Mouse (Mus musculus) left cerebral cortex, adult 8-10 months (tissue): Measurements from ENCODE around the gene Gm18596. TPM values are rescaled to one million over a fixed set of nuclear protein-coding genes. Genes with fewer than 3 reads are reported as not detected.
"Not testable (repeated sequence)": the region's sequence is repeated elsewhere in the genome, so short reads cannot be mapped to it uniquely, and the experiment has no call there.

Experiments
- DNase-seq, 2 experiments: peaks; one replicate each; pipeline ENCODE4 v3.0.0; 2022; ENCODE audit warnings: low spot score in 2 of 2
- total RNA-seq, 4 experiments: library from RNA; stranded (reverse); gene quantifications; 2 replicates each; pipeline ENCODE4 v1.2.4; 2022

The Gm18596 gene
- total RNA-seq, 4 experiments from 2014 or later, result not detected

DNA sequence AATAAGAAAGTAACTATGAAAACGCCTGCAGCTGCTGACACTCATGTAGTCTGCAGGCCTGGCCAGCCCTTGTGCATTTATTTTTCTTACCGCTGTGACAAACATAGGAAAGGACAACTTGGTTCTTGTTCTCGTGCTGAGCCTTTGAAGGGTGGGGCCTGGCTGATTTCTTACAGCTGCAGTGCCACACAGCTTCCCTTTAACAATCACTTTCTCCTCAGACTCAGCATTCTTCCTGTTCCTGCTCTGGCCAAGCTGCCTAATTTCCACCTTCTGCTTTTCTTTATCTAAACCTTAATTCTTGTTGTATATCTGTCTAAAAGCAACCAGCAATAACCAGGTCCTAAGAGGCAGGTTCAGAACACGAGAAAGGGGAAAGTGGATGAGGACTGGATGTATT is 28.7 kb downstream of the Gm18596 start:
- no peak for DNase-seq

DNA sequence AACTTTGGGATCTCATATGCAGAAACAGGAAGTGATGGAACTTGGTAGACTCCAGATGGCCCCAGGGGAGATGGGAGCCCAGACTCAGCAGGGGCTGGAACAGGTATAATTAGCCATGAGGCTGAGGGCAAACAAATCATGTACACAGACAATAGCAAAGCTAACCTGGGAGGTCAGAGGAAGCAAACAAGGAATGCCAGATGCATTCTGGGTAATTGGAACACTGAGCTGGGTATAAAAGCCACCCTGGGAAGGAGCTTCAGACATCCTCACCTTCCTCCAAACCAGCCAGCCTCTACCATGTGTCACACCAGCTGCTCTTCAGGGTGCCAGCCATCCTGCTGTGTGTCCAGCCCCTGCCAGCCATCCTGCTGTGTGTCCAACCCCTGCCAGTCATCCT is 31.3 kb downstream of the Gm18596 start, which contains the start of gene Gm10024:
Gm10024 (plus strand) TSS at position 301 of the 400 bp plus-strand sequence.
- not testable (repeated sequence) for DNase-seq

DNA sequence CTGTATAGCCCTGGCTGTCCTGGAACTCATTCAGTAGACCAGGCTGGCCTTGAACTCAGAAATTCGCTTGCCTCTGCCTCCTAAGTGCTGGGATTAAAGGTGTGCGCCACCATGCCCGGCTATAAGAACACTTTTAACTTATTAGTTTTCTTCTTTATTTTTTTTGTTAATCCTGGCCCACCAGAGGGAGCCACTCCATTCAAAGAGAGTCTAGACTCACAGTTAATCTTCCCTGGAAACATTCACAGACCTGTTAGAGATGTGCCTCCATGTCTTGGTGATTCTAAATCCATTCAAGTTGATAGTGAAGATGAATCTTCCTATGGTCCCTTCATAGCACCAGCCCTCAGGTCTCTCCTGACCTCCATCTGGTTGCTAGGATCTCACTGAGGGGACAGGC is 32.6 kb downstream of the Gm18596 start:
- DNase-seq, result no peak

DNA sequence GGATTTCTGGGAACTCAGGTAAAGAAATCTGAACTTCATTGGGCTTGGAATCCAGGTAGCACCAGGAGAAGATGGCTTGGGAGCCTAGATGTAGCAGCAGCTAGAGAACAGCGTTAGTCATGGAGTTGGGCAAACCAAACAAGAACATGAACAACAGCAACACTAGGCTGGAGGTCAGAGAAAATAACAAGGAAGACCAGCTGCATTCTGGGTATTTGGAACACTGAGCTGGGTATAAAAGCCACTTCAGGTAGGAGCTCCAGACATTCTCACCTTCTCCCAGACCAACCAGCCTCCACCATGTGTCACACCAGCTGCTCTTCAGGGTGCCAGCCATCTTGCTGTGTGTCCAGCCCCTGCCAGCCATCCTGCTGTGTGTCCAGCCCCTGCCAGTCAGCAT is 36.1 kb downstream of the Gm18596 start, which contains the start of gene Gm10272:
Gm10272 (plus strand) TSS at position 301 of the 400 bp plus-strand sequence.
- DNase-seq, result no peak

DNA sequence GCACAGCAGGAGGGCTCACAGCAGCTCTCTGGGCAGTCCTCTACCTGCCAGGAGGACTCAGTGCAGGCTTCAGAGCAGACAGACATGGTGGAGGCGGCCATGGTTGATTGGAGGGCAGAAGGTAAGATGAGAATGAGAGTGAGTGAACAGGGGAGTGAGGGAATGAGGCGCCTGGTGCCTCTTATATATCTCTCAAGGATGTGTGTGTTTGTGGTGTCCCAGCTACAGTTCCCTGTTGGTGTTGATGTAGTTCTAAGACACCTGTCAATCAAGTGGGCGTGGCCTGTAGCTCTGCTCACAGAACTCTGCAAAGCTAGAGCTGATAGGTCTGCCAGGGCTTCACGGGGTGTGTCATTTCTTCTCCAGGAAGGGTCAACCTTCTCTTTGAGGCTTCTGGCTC is 45.3 kb downstream of the Gm18596 start, which contains the start of gene Gm9508:
Gm9508 (minus strand) TSS at position 101 of the 400 bp plus-strand sequence.
- no peak for DNase-seq

Other genes with a start within 250 kb of the Gm18596 start
- gene Fam207a, start 226.9 kb downstream of the Gm18596 start, total RNA-seq, result 10 to 100 TPM; 26.6 to 32.7 (median 29.5) TPM
- 10 to 100 TPM in 2 of 4 experiments, 1 to 10 TPM in 2; 3.8 to 20.4 (median 8.9) TPM for gene Itgb2, start 212.4 kb downstream of the Gm18596 start, total RNA-seq
- gene Pttg1ip, start 160.9 kb downstream of the Gm18596 start, total RNA-seq, result 10 to 100 TPM; 80.9 to 92.5 (median 89.4) TPM
- 100 to 1,000 TPM; 172 to 216 (median 192) TPM for gene Sumo3, start 136.5 kb downstream of the Gm18596 start, total RNA-seq
- gene Gm49325, start 136.4 kb downstream of the Gm18596 start, total RNA-seq, result 10 to 100 TPM; 17.1 to 31.9 (median 23.8) TPM
- 10 to 100 TPM; 44.8 to 51.1 (median 49.0) TPM for gene Ube2g2, start 120.4 kb downstream of the Gm18596 start, total RNA-seq
- 1 to 10 TPM in 1 of 4 experiments, under 1 TPM in 3; 0.35 to 1.1 (median 0.74) TPM for gene Tspear, start 56.1 kb downstream of the Gm18596 start, total RNA-seq
- not detected for gene Gm19402, start 51.9 kb downstream of the Gm18596 start, total RNA-seq
- gene Gm9508, start 45.4 kb downstream of the Gm18596 start, total RNA-seq, result not detected
- gene Gm10272, start 36.0 kb downstream of the Gm18596 start, total RNA-seq, result not detected
- not detected for gene Gm10024, start 31.2 kb downstream of the Gm18596 start, total RNA-seq
- not detected for gene Gm10142, start 26.8 kb downstream of the Gm18596 start, total RNA-seq
- gene Krtap12-1, start 22.0 kb downstream of the Gm18596 start, total RNA-seq, result not detected
- not detected for gene Gm10100, start 16.2 kb downstream of the Gm18596 start, total RNA-seq
- not detected for gene Gm9736, start 8.7 kb upstream of the Gm18596 start, total RNA-seq
- not detected for gene Gm3233, start 17.0 kb upstream of the Gm18596 start, total RNA-seq
- gene Gm3238, start 28.7 kb upstream of the Gm18596 start, total RNA-seq, result not detected
- not detected for gene Gm7138, start 34.3 kb upstream of the Gm18596 start, total RNA-seq
- not detected for gene Gm3250, start 39.9 kb upstream of the Gm18596 start, total RNA-seq
- not detected for gene Gm7137, start 45.6 kb upstream of the Gm18596 start, total RNA-seq
- gene Gm9639, start 52.4 kb upstream of the Gm18596 start, total RNA-seq, result not detected
- gene Gm19668, start 56.5 kb upstream of the Gm18596 start, total RNA-seq, result not detected
- not detected for gene Gm9507, start 69.2 kb upstream of the Gm18596 start, total RNA-seq
- gene Gm2696, start 72.0 kb upstream of the Gm18596 start, total RNA-seq, result not detected
- gene Krtap10-4, start 84.5 kb upstream of the Gm18596 start, total RNA-seq, result not detected
- not detected for gene Krtap10-10, start 93.3 kb upstream of the Gm18596 start, total RNA-seq
- gene Gm36176, start 104.2 kb upstream of the Gm18596 start, total RNA-seq, result not detected
- gene Gm10318, start 110.2 kb upstream of the Gm18596 start, total RNA-seq, result not detected
- not detected for gene Gm3285, start 119.3 kb upstream of the Gm18596 start, total RNA-seq
- gene Lrrc3, start 159.9 kb upstream of the Gm18596 start, total RNA-seq, result 10 to 100 TPM in 3 of 4 experiments, 1 to 10 TPM in 1; 9.3 to 10.8 (median 10.4) TPM
- gene Trpm2, start 227.9 kb upstream of the Gm18596 start, total RNA-seq, result 10 to 100 TPM; 49.9 to 64.9 (median 51.2) TPM
- 10 to 100 TPM; 28.1 to 37.1 (median 34.4) TPM for gene 1810043G02Rik, start 235.9 kb upstream of the Gm18596 start, total RNA-seq